Mouse (Mus musculus) heart, postnatal 14 days (tissue): ENCODE results near the gene Galr3. TPM values are rescaled to one million over a fixed set of nuclear protein-coding genes. Genes with fewer than 3 reads are reported as not detected.
"Not testable (repeated sequence)": the region's sequence is repeated elsewhere in the genome, so short reads cannot be mapped to it uniquely, and the experiment has no call there.

ENCODE experiments used
- DNase-seq, 2 experiments: peaks; one replicate each; pipeline ENCODE4 v3.0.0; 2021 to 2022
- intact Hi-C: fragments of 180-260 bp; cut with DNase I; formaldehyde crosslinking; loops from one replicate; pipeline ENCODE4 v1.15.1; 2025
- long read RNA-seq, 2 experiments: library from polyadenylated mRNA; stranded (forward); transcript quantifications; one replicate each; pipeline ENCODE4 v2.0.0; 2021
- total RNA-seq, 2 experiments: library from RNA; stranded (reverse); gene quantifications; 2 replicates each; pipeline ENCODE4 v1.2.3; 2021

The Galr3 gene
- total RNA-seq = not detected
- long read RNA-seq, experiment 1 = 0 reads
- long read RNA-seq, experiment 2 = 0 reads

GRCm38 (mm10) chr15:79041585-79041984 lies at the start of gene Galr3:
Galr3 (plus strand) TSS chr15:79041885.
- intact Hi-C loops = no loop called here
- DNase-seq = no peak

- intact Hi-C loops = no loop called here
- DNase-seq = no peak
Measured at GRCm38 (mm10) chr15:78992235-78992634, 49.5 kb upstream of the Galr3 start.

GRCm38 (mm10) chr15:78992925-78993324 lies 48.8 kb upstream of the Galr3 start:
- DNase-seq = no peak
- intact Hi-C loops = no loop called here

DNA sequence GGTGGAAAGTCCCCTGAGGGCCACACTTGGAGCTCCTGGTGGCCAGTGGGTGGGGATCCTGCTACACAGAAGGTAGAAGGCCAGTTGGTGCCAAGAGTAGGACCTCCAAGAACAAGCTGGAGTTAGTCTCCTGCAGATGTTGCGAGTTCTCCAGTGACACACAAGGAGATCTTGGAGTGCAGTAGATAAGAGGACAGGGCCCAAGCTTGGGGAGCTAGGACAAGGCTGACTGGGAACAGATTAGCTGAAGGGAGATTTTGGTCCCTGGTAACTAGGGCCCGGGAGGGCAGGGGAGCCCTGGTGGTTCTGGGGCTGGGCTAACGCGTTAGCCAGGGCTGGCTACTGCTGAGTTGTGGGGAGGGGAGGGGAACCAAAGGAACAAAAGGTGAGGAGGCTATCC lies 45.8 kb upstream of the Galr3 start:
- intact Hi-C loops = no loop called here
- DNase-seq = no peak

- DNase-seq = no peak
- intact Hi-C loops = no loop called here
Measured at GRCm38 (mm10) chr15:78996663-78997062, 45.0 kb upstream of the Galr3 start.

DNA sequence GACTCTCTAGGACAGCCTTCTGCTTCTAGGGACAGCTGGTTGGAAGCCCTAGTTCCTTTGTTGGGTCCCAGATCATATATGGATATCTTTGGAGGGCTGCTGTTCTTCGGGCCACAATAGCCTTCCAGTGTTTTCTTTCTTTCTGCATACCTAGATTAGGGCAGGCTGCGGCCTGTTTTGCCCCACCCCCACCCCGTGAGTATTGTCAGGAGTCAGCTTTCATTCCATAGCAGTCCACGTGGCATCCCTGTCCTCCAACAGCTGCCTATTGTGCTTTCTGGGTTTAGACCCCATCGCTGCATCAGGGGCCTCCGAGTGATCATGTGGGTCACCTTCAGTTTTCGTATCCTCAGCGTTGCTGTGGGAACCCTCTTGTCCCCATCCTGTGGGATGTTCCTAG lies 43.3 kb upstream of the Galr3 start:
- no peak for DNase-seq
- intact Hi-C loops = no loop called here

- intact Hi-C loops = no loop called here
- no peak for DNase-seq
Measured at GRCm38 (mm10) chr15:78999586-78999985, 42.1 kb upstream of the Galr3 start.

DNA sequence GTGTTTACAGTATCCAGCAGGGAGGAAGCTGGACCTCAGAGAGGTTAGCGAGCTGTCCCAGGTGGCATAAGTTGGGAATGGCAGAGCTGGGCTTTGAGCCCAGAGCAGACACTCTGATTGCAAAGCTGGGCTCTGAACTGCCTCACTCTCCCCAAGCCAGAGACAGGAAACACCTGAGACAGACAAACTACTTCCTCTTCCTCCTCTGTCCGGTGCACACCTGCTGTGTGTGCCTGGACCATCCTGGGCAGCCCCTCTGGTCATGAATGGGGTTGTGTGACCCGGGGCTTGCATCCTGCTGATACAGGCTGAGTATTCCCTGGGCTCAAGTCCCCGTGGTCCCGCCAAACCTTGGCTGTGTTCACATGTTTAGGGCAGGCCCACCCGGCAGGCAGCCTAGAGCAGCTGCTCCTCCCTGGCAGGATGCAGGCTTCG lies 41.3 kb upstream of the Galr3 start:
- no peak for DNase-seq
- intact Hi-C loops = no loop called here

DNA sequence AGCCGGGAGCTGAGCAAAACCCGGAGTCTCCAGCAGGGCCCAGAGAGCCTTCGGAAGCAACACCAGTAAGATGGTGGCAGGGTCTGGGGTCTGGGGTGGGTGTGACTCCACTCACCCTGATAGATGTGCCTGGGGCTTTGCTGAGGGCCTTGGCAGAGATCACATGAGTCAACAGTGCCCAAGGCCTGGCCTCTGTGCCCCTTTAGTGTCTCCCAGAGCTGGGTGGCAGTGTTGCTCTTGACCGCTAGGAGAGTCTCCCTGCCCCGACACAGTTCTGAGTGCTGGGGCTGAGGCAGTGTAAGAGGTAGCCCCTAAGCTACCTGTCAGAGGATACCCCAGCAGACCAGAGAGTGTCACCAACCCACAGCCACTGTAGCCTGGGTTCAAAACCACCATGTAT lies 40.1 kb upstream of the Galr3 start:
- no peak for DNase-seq
- intact Hi-C loops = no loop called here

DNA sequence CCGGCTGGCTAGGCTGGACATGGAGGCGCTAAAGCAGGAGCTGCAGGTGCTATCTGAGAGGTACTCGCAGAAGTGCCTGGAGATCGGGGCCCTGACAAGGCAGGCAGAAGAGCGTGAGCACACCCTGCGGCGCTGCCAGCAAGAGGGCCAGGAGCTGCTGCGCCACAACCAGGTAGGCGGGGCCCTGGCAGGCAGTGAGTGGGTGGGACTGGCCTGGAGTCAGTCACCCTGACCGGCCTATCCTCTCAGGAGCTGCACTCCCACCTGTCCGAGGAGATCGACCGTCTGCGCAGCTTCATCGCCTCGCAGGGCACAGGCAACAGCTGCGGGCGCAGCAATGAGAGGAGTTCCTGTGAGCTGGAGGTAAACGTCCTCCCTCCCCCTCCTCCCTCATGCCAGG lies 39.6 kb upstream of the Galr3 start:
- no peak for DNase-seq

GRCm38 (mm10) chr15:79003079-79003478 lies 38.6 kb upstream of the Galr3 start:
- intact Hi-C loops = no loop called here
- no peak for DNase-seq

More for the DNA sequence above, 39.6 kb upstream of the Galr3 start:
- intact Hi-C loops = no loop called here

GRCm38 (mm10) chr15:79005581-79005980 lies 36.1 kb upstream of the Galr3 start:
- intact Hi-C loops = no loop called here
- no peak for DNase-seq

- intact Hi-C loops = no loop called here
- DNase-seq = no peak
Measured at GRCm38 (mm10) chr15:79006638-79007037, 35.0 kb upstream of the Galr3 start.

- no peak for DNase-seq
- intact Hi-C loops = no loop called here
Measured at GRCm38 (mm10) chr15:79007059-79007458, 34.6 kb upstream of the Galr3 start.

DNA sequence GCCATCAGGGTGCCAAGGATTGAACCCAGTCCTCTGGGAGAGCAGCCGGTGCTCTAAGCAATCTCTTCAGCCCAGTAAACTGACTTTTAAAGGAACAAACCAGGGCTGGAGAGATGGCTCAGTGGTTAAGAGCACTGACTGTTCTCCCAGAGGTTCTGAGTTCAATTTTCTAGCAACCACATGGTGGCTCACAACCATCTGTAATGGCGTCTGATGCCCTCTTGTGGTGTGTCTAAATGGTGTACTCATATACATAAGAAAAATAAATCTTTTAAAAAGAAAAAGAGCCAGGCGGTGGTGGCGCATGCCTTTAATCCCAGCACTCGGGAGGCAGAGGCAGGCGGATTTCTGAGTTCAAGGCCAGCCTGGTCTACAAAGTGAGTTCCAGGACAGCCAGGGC lies 33.8 kb upstream of the Galr3 start:
- DNase-seq, intact Hi-C loops: not testable (repeated sequence)

DNA sequence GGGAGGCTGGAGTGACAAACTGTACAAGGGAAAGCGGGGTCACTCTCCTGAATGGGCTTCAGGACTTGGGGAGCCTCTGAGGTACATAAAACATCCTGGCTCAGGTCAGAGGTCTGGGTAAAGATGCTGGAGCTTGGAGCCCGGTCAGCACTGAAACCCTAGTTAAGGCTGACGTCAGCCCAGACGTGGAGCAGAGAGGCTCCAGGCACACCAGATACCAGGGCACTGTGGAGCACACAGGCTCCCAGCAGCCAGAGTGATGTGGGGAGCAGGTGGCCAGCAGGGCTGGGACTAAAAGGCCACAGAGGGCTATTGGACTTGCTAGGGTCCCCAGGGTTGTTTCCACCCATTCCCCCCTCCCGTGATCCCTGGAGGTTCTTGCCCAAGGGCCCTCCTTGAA lies 32.0 kb upstream of the Galr3 start:
- no peak for DNase-seq
- intact Hi-C loops = no loop called here

- DNase-seq = no peak
- intact Hi-C loops = no loop called here
Measured at GRCm38 (mm10) chr15:79011550-79011949, 30.1 kb upstream of the Galr3 start.

GRCm38 (mm10) chr15:79013382-79013781 lies 28.3 kb upstream of the Galr3 start:
- intact Hi-C loops = no loop called here
- no peak for DNase-seq

DNA sequence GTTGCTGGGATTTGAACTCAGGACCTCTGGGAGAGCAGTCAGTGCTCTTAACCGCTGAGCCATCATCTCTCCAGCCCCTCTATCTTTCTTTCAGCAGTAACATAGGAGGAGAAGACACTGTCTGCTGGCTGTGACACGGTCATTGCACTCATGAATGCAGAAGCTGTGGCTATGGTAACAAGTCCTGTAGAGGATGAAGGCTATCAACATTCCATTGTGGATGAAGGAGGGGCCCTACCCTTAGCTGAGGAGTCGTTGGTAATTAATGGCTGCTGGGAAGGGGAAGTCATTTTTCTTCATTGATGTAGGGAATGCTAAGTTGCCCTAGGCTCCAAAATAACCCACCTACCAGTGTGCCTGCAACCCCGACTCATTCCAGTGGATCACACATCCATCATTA lies 23.5 kb upstream of the Galr3 start:
- intact Hi-C loops = no loop called here
- DNase-seq = no peak

- DNase-seq = no peak
- intact Hi-C loops = no loop called here
Measured at GRCm38 (mm10) chr15:79018886-79019285, 22.8 kb upstream of the Galr3 start.

DNA sequence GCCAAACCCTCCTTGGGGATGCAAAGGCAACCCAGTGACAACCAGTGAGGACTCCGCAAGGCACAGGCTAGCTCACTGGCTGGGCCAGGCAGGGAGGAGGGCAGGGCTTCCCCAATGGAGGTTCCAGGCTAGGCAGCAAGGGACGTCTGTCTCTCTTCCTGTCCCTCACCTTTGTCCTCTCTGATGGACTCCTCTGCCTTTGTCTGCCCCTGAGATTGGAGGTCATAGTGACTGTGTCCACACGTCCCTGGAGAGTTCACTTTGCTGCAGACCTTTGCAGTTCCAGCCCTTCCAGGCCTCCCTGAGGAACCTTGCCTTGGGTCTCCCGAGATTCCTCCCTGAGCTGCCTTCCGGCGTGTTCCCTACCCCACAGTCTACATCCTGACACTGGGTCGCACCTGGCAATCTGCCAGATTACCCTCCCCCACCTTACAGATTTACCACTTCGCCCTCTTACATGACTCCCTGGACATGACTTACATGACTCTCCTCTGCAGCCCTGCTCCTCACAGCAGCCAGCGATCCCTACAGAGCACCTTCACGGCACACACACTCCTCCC lies 18.9 kb upstream of the Galr3 start:
- intact Hi-C loops = no loop called here
- no peak for DNase-seq

DNA sequence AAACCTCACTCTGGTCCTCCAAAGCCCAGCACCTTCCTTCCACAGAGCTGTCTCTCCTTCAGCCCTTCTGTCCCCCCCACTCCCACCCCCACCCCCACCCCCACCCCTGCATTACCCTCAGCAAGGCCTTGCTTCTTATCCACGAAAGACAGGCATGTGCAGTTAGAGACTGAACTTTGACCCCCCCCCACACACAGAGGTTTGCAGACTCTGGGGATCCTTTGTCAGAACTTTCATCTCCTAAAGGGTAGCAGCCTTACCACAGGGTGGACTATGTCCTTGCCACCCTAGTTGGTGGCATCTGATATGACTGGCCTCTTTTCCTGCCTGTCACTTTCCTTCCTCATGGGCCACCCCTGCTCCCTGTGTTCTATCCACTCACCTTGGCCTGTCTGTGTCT lies 18.3 kb upstream of the Galr3 start:
- DNase-seq = no peak
- intact Hi-C loops = no loop called here

- DNase-seq = peak in 1 of 2 experiments; percentile 36
- intact Hi-C loops = loop anchor here (2.0 kb wide), 1 partner anchor 35 kb away; no protein-coding TSS in a partner anchor
Measured at GRCm38 (mm10) chr15:79025687-79026308, 15.9 kb upstream of the Galr3 start.
